Mouse (Mus musculus): ENCODE measurements around the gene Pcolce.
A peak's percentile ranks its signal among the peaks of the same experiment; 100 is the strongest.

Gene Pcolce

DNA sequence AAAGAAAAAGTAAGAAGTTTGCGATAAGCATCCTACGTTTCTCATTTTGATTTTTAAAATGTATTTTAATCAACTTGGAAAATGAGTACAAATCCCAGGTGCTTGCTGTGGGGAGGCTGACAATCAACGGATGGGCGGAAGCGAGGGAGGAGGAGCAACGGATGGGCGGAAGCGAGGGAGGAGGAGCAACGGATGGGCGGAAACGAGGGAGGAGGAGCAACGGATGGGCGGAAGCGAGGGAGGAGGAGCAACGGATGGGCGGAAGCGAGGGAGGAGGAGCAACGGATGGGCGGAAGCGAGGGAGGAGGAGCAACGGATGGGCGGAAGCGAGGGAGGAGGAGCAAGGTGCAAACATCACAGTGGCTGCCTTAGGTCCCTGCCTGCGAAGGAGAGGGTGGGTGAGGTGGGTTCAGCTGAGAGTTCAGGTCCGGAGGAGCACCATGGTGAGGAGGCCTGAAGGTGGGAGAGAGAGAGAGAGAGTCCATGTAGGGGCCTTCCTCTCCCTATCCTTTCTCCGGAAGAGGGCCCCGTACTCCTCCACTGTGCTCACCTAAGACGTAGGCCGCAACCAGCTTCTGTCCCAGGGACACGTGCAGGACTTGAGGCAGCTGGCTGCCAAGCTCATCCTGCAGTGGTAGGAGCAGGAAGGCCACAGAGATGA, 16.9 kb downstream of the Pcolce start:
- no peak for DNase-seq (ENCODE audit: low read depth, low spot score)

DNA sequence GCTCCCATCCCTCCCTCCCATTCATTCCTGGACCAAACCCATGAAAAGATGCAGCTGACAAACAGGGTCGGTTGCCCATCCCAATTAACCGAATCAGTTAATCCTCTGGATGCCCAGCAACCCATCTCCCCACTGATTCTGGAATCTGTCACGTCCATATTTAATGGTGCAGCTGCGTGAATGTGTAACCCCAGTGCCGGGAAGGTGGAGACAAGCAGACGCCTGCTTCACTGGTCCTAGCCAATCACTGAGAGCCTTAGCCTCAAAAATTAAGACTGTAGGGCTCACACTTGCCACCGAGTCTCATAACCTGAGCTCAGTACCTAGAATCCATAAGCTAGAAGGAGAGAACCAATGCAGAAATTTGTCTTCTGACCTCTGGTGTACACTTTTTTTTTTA, 17.7 kb downstream of the Pcolce start:
- DNase-seq (ENCODE audit: low read depth, low spot score) = no peak

- DNase-seq (ENCODE audit: low read depth, low spot score) = no peak
Observed at GRCm38 (mm10) chr5:137590507-137590906, 23.1 kb downstream of the Pcolce start.

DNA sequence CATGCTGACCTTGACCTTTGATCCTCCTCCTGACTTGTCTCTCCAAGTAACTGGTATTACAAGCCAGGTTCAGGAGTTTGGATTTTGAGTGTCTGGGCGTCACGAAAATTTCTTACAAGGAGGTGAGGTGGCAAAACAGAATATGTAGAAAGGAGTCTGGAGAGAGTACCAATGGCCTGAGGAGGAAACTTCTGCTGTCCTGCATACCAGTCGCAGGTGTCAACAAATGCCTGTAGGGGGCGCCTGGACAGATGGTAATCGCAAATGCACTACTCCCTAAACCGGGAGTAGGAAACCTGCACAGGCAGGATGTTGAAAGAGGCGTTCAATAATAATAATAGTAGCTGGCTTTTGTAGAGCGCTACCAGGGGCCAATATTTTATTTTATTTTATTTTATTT, 28.6 kb downstream of the Pcolce start:
- peak; percentile 69 for DNase-seq (ENCODE audit: low read depth, low spot score)

DNA sequence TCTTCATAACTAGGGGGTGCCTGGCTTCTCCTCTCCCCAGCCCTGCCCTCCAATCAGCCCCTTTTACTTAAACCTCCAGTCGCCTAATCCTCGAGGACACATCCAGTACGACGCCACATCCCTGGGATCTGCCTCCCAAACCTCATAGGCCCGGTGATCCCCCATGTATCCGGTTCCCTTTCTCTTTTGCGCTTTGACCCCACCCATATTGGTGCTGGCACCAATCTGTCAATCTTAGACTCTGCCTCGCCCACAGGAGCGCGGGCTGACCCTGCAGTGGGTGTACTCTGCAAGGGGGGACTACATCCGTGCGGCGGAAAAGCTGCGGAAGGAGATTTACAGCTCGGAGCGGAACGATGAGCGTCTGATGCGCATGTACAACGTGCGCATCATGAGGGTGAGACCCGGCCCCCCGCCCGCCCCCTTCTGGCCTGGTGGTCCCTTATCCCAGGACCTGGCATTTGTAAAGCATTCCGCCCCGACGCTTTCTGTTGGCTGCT, 29.9 kb downstream of the Pcolce start:
- DNase-seq (ENCODE audit: low read depth, low spot score) = peak; percentile 67

GRCm38 (mm10) chr5:137582702-137583101, 30.9 kb downstream of the Pcolce start:
- DNase-seq (ENCODE audit: low read depth, low spot score) = no peak

GRCm38 (mm10) chr5:137580246-137580645, 33.3 kb downstream of the Pcolce start:
- DNase-seq (ENCODE audit: low read depth, low spot score) = no peak

DNA sequence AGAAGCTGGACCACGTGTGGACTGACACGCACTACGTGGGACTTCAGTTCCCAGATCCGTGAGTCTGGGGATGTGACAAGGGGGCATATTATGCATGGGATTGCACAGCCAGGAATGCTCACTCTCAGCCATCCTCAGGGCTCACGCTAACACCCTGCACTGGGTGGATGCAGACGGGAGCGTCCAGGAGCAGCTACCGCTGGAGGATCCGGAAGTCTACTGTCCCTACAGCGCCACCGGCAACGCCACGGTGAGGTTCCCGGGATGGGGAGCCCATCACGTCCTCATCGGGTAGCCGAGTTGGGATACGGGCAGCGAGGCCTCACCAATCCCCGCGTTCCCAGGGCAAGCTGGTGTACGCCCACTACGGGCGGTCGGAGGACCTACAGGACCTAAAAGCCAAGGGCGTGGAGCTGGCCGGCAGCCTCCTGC, 39.1 kb downstream of the Pcolce start:
- peak; percentile 38 for DNase-seq (ENCODE audit: low read depth, low spot score)

GRCm38 (mm10) chr5:137570691-137571586, 42.6 kb downstream of the Pcolce start:
- DNase-seq (ENCODE audit: low read depth, low spot score) = no peak

DNA sequence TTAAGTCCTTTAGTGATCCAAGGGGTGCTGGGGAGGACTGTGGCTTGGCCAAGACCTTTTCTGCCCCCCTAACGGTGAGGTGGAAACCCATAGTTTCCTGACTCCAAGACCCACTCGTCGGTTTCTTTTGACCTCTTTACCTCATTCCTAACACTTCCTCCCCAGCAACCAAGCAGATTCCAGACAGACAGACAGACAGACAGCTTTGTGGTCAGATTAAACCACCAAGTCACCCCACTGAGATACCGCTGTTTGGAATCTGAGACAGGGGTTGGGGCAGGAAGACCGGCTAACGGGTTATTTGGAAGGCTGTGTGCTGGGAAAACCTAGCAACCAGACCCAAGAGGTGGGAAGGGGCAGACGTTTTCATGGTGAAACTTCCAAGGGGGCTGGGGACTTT, 43.4 kb downstream of the Pcolce start:
- DNase-seq (ENCODE audit: low read depth, low spot score) = no peak

GRCm38 (mm10) chr5:137569665-137570064, 43.9 kb downstream of the Pcolce start, which contains the start of gene Tfr2:
Gene Tfr2 (plus strand): TSS chr5:137569840.
- DNase-seq (ENCODE audit: low read depth, low spot score) = no peak

DNA sequence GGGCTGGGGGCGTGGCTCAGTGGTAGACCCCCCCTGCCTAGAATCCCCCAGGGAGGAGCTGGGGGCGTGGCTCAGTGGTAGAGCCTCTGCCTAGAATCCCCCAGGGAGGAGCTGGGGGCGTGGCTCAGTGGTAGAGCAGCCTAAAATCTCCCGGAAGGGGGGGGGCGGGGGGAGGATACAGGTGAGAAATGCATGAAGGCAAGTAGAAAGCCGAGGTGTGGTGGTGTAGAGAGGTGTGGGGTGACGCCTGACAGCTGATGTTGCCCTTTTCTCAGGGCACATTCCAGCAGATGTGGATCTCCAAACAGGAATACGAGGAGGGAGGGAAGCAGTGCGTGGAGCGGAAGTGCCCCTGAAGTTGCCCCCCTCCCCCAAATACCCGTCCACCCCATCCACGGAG, 44.6 kb downstream of the Pcolce start:
- no peak for DNase-seq (ENCODE audit: low read depth, low spot score)

DNA sequence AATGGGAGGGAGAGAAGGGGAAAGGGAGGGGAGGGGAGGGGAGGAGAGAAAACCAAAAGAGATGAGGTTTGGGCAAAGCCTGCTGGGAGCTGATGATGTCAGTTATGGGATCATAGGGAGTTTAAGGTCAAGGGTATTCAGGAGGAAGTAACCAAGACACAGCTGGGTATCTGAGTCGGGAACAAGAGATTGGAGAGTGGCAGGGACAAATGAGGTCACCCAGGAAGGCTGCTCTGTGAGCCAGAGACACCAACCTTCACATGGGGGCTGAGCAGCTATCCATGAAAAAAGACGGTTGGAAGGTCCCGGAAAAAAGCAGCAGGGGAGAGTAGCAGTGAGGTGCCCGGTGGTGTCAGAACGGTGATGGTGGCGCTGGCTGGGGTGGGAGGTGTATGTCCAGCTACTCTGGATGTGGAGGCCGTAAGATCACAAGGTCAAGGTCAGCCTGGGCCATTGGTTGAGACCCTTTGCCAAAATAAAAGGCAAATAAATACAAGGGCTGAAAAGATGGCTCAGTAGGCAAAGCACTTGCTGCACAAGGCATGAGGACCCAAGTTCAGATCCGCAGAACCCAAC, 45.3 kb downstream of the Pcolce start:
- no peak for DNase-seq (ENCODE audit: low read depth, low spot score)

- DNase-seq (ENCODE audit: low read depth, low spot score) = no peak
Observed at GRCm38 (mm10) chr5:137566416-137566815, 47.2 kb downstream of the Pcolce start.

- no peak for DNase-seq (ENCODE audit: low read depth, low spot score)
Observed at GRCm38 (mm10) chr5:137565744-137566143, 47.8 kb downstream of the Pcolce start.

- DNase-seq (ENCODE audit: low read depth, low spot score) = no peak
Observed at GRCm38 (mm10) chr5:137562965-137563364, 50.6 kb downstream of the Pcolce start.

- no peak for DNase-seq (ENCODE audit: low read depth, low spot score)
Observed at GRCm38 (mm10) chr5:137561556-137561955, 52.0 kb downstream of the Pcolce start.
